Mouse (Mus musculus): ENCODE data around the gene B3gnt6.

Gene B3gnt6

DNA sequence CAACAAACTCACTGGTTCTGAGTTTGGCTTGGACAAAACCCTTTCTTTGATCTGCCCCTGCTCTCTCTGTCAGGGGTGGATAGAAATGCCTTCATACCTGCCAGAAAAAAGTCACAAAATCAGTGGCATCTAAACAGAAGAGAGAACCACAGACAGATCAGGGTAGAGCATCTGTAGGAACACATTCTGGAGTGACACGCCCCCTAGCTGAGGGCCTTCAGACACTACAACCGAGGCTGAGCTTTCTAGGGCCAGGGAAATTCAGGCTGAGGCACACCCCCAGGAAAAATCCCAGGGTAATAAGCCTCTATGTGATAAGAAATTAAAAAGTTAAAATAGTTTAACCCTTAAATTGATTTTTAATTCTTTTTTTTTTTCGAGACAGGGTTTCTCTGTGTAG is 45.9 kb downstream of the B3gnt6 start:
- no peak for ATAC-seq (ENCODE audit: insufficient number of reproducible peaks, low FRiP score, low TSS enrichment)

DNA sequence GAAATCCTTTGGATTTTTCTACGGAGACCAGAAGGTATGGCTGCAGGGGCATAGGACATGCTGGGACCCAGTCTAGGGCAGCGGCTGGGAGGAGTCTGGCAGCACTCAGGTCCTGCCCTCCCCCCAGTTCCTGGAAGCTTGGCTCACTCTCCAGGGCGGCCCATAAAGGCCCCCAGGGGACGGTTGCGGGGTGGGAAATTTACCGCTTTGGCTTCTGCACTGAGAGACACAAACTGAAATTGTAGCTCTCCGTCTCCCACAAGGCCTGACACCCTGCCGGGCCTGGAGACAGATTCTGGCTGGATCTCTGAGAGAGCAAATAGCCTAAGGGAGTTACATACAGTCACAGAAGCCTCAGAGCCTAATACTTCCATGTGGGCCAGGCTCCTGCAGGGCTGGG is 46.9 kb downstream of the B3gnt6 start:
- ATAC-seq (ENCODE audit: insufficient number of reproducible peaks, low FRiP score, low TSS enrichment): no peak

DNA sequence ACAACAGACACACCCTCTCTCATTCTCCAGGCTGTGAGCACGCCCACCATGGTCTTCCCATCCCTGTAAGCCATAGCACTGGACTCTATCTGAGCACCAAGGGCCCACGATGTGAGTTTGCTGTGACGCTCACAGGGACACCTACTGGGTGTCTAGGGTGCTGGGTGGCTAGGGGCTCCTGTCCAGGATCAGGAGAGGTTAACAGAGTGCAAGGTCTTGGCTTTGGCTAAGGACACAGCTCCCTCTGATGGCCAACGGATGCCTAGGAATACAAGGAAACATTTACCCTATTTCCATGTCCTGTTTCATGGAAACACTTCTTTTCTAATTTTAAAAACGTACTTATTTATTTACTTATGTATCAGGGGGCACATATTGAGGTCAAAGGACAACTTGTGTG is 48.8 kb downstream of the B3gnt6 start:
- no peak for ATAC-seq (ENCODE audit: insufficient number of reproducible peaks, low FRiP score, low TSS enrichment)

DNA sequence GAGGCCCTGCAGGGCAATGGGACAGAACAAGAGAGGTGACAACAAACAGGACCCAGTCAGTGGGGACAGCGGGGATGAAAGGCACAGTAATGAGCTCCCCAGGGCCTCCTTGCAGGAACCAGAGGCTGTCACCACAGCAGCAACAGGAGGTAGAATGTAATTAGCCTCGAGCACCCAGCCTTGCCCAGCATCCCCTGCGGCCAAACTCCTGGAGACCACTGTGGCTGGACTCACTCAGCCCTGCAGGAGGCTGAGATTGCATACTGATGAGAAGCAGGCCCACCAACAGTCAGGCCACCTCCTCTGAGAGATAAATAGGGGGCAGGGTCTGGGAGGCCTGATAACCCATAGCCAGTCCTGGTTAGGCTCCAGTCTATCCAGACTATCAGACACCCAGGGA is 49.5 kb downstream of the B3gnt6 start:
- no peak for ATAC-seq (ENCODE audit: insufficient number of reproducible peaks, low FRiP score, low TSS enrichment)

- ATAC-seq (ENCODE audit: insufficient number of reproducible peaks, low FRiP score, low TSS enrichment): no peak
Measured at GRCm38 (mm10) chr7:98148721-98149407, 50.4 kb downstream of the B3gnt6 start.

- ATAC-seq (ENCODE audit: insufficient number of reproducible peaks, low FRiP score, low TSS enrichment): no peak
Measured at GRCm38 (mm10) chr7:98147766-98148165, 51.5 kb downstream of the B3gnt6 start.

- ATAC-seq (ENCODE audit: insufficient number of reproducible peaks, low FRiP score, low TSS enrichment): no peak
Measured at GRCm38 (mm10) chr7:98146447-98146845, 52.8 kb downstream of the B3gnt6 start.

- no peak for ATAC-seq (ENCODE audit: insufficient number of reproducible peaks, low FRiP score, low TSS enrichment)
Measured at GRCm38 (mm10) chr7:98145842-98146446, 53.3 kb downstream of the B3gnt6 start.

DNA sequence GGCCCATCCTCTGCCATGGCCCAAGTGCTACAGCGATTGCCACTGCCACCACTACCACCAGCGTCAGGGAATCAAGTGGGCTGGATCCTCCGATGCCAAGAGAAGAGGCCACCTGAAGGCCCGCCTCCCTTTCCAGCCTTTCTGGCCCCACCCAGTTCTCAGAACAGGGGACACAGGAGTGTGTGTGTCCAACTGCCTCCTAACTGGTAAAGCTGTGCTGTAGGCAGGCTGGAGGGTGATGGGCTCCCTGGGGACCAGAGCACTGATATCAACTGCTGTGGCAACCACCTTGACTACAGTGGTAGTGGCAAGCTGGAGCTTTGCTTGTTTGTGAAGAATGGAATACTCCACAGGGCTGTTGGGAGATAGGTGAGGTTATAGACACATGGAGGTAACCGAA is 53.9 kb downstream of the B3gnt6 start, which contains the start of gene Omp:
Gene Omp (minus strand): TSS at position 101 of the 400 bp plus-strand sequence.
- no peak for ATAC-seq (ENCODE audit: insufficient number of reproducible peaks, low FRiP score, low TSS enrichment)

DNA sequence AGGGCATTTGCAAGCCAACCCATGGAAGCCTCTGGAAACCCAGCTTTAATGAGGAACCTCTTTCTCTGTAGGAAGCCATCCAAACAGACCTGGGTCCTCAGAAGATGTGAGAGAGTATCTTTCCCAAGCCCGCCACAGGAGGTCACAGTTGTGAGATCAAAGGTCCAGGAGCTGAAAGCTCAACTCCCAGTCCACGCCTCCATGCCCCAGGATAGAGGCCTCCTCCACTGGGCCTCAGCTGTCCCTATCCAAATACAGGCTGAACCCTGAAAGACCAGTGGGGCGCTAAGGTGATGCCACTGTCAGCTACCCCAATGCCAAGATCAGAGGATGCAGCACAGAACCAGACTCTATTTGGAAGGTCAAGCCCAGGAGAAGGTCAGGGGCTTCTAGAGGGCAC is 56.6 kb downstream of the B3gnt6 start:
- no peak for ATAC-seq (ENCODE audit: insufficient number of reproducible peaks, low FRiP score, low TSS enrichment)
